Mouse (Mus musculus): ENCODE measurements at regions not wholly inside any gene's neighbourhood (a gene's known extent, or its start where the extent isn't known, plus 50 kb on each side); places are given as distances from the start of the nearest gene placed in this dataset.
A peak's percentile ranks its signal among the peaks of the same experiment; 100 is the strongest.

DNA sequence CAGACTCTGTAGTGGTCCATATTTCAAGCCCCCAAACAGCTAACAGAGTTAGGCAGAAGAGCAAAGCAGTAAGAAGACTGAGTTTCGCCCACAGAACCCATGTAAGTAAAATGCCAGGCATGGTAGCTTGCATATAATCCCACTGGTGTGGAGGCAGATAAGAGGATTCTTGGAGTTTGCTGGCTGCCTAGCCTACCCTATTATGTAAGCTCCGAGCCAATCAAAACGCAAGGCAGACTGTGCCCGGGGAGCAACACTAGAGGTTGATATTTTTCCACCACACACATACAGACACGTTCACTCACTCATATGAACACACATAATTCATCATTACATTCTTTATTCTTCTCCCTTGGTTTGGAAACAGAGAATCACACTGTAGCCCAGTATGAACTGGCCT, 280.0 kb upstream of the Arglu1 start:
- H3K36me3 ChIP-seq (replicated peaks; ENCODE audit: control insufficient read depth, insufficient read depth, low read length): no peaks in the 10 kb centered on the region
- no peak overlapping the region for H3K4me3 ChIP-seq (ENCODE audit: low read depth, low read length)
- no peak for DNase-seq (ENCODE audit: low spot score)
- H3K27ac ChIP-seq (ENCODE audit: low read depth): no peak overlapping the region
- TF ChIP-seq EP300 (IDR thresholded peaks at IDR 0.05; ENCODE audit: low read depth) (no peak), CTCF (IDR thresholded peaks at IDR 0.05; ENCODE audit: low read depth) (no peak)
- no peak overlapping the region for H3K4me2 ChIP-seq (ENCODE audit: low read depth, low read length)
- no peak overlapping the region for H3K9ac ChIP-seq (replicated peaks; ENCODE audit: low read depth, low read length)
- no peak for ATAC-seq (ENCODE audit: insufficient read depth, low read depth)
- H3K27me3 ChIP-seq (ENCODE audit: control insufficient read depth, insufficient read depth, low read length): no peaks in the 10 kb centered on the region
- peaks cover 7% of the 10 kb centered on the region for H3K4me1 ChIP-seq (ENCODE audit: control insufficient read depth, insufficient read depth)
- 77% methylated on average over 5 of the region's 5 CpGs for WGBS
- no peaks in the 10 kb centered on the region for H3K9me3 ChIP-seq (replicated peaks; ENCODE audit: control insufficient read depth, low read length)

DNA sequence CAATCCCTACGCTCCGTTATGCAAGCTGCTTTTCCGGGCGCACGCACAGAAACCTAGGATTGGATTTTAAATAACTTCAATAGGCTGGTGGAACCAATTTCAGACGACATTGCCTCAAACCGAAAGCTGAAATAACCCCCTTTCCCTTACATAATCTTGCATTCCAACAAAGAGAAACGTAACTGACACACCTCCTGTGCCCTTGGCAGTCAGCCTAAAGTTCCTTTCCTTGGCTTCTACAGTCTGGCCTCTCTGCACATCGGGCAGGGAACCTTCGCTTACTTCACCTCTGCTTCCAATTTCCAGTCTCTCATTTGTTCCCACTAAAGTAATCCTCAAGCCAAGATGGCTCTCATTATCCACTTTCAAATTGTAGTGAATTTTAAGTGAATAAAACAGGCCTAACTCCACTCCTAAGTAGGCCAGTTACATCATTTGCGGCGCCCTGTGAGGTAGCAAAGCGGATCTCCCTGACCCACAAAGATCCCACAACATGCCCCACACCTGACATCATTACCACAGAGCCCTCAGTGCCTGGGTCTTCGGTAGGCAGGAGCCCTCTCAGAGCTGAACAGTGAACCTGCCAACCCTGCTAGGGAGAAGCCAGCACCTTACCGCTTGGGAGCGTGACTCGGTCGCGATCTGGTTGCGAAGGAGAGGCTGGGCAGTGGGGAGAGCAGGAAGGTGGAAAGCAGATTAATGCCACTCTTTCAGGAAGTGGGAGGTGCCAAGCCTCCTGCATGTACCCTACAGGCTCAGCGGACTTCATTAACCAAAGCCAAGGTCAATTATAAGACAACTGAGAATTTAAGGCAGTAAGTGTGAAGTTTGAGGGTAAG, 279.0 kb upstream of the Arglu1 start:
- no peak overlapping the region for H3K27ac ChIP-seq (ENCODE audit: low read depth)
- ATAC-seq (ENCODE audit: insufficient read depth, low read depth) (no peak), DNase-seq (ENCODE audit: low spot score) (no peak)
- no peak overlapping the region for H3K4me3 ChIP-seq (ENCODE audit: low read depth, low read length)
- no peaks in the 10 kb centered on the region for H3K36me3 ChIP-seq (replicated peaks; ENCODE audit: control insufficient read depth, insufficient read depth, low read length)
- TF ChIP-seq CTCF (IDR thresholded peaks at IDR 0.05; ENCODE audit: low read depth) (no peak), EP300 (IDR thresholded peaks at IDR 0.05; ENCODE audit: low read depth) (no peak)
- no peaks in the 10 kb centered on the region for H3K9me3 ChIP-seq (replicated peaks; ENCODE audit: control insufficient read depth, low read length)
- 0 out of 2 replicates have a peak overlapping the region, but pooled peaks have one; percentile 10 for H3K4me2 ChIP-seq (ENCODE audit: low read depth, low read length)
- WGBS: 70% methylated on average over 21 of the region's 21 CpGs
- H3K4me1 ChIP-seq (ENCODE audit: control insufficient read depth, insufficient read depth): peaks cover 7% of the 10 kb centered on the region
- no peak overlapping the region for H3K9ac ChIP-seq (replicated peaks; ENCODE audit: low read depth, low read length)
- no peaks in the 10 kb centered on the region for H3K27me3 ChIP-seq (ENCODE audit: control insufficient read depth, insufficient read depth, low read length)

DNA sequence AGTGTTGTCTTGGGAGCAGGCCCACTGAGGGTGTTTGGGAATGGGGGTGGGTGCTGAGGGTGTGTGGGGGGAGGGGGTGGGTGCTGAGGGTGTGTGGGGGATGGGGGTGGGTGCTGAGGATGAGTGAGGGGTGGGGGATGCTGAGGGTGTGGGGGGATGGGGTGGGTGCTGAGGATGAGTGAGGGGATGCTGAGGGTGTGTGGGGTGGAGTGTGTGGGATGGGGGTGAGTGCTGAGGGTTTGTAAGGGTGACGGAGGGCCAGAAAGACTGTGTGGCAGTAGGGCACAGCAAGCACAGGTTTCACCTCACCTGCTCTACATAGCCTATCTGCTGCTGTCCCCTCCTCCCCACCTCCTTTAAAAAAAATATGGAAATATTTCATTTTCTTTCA, 276.3 kb upstream of the Arglu1 start:
- no peak overlapping the region for H3K4me2 ChIP-seq (ENCODE audit: low read depth, low read length)
- H3K36me3 ChIP-seq (replicated peaks; ENCODE audit: control insufficient read depth, insufficient read depth, low read length): no peaks in the 10 kb centered on the region
- H3K27ac ChIP-seq (ENCODE audit: low read depth): no peak overlapping the region
- TF ChIP-seq CTCF (IDR thresholded peaks at IDR 0.05; ENCODE audit: low read depth) (no peak), EP300 (IDR thresholded peaks at IDR 0.05; ENCODE audit: low read depth) (no peak)
- H3K9ac ChIP-seq (replicated peaks; ENCODE audit: low read depth, low read length): no peak overlapping the region
- no peaks in the 10 kb centered on the region for H3K27me3 ChIP-seq (ENCODE audit: control insufficient read depth, insufficient read depth, low read length)
- no peak for ATAC-seq (ENCODE audit: insufficient read depth, low read depth)
- DNase-seq (ENCODE audit: low spot score): no peak
- H3K4me1 ChIP-seq (ENCODE audit: control insufficient read depth, insufficient read depth): no peaks in the 10 kb centered on the region
- no peak overlapping the region for H3K4me3 ChIP-seq (ENCODE audit: low read depth, low read length)
- H3K9me3 ChIP-seq (replicated peaks; ENCODE audit: control insufficient read depth, low read length): no peaks in the 10 kb centered on the region
- 95% methylated on average over 1 of the region's 1 CpGs for WGBS

DNA sequence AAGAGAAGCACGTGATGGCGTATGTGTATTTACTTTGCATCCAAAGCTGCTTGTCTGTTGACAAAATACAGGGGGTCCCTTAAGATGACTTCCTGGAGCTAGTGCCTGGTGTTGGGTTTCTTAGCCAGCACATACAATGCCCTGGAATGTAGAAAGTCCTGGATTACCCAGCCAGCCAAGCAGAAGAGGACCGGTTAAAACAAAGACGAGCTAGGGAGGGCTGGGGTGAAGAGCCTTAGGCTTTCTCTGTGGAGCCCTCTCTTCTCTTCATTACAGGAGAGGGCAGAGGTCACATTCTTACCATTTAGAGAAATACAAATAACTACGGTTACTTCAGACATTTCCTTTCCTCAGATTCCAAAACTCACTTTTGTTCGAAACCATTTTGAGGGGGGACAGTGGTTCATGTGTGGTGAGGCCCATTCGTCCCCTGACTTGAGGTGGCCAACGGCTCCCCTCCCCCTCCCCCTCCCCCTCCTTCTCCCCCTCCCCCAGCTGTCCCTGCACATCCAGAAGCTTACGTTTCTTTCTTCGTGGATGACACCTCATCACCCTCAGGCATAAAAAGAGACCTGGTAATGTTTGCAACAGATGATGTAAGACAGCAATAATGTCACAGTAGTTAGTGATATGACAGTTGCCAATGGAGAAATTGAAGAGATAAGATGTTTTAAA, 275.8 kb upstream of the Arglu1 start:
- Histone ChIP-seq H3K36me3 (replicated peaks; ENCODE audit: control insufficient read depth, insufficient read depth, low read length) (no peaks in the 10 kb centered on the region), H3K4me2 (ENCODE audit: low read depth, low read length) (no peak overlapping the region), H3K9me3 (replicated peaks; ENCODE audit: control insufficient read depth, low read length) (no peaks in the 10 kb centered on the region), H3K4me3 (ENCODE audit: low read depth, low read length) (no peak overlapping the region), H3K4me1 (ENCODE audit: control insufficient read depth, insufficient read depth) (no peaks in the 10 kb centered on the region), H3K27me3 (ENCODE audit: control insufficient read depth, insufficient read depth, low read length) (no peaks in the 10 kb centered on the region), H3K27ac (ENCODE audit: low read depth) (no peak overlapping the region), H3K9ac (replicated peaks; ENCODE audit: low read depth, low read length) (no peak overlapping the region)
- no peak for TF ChIP-seq CTCF (IDR thresholded peaks at IDR 0.05; ENCODE audit: low read depth)
- no peak for TF ChIP-seq EP300 (IDR thresholded peaks at IDR 0.05; ENCODE audit: low read depth)
- whole genome bisulfite sequencing: 44% methylated on average over 10 of the region's 10 CpGs
- DNase-seq (ENCODE audit: low spot score) (no peak), ATAC-seq (ENCODE audit: insufficient read depth, low read depth) (no peak)

DNA sequence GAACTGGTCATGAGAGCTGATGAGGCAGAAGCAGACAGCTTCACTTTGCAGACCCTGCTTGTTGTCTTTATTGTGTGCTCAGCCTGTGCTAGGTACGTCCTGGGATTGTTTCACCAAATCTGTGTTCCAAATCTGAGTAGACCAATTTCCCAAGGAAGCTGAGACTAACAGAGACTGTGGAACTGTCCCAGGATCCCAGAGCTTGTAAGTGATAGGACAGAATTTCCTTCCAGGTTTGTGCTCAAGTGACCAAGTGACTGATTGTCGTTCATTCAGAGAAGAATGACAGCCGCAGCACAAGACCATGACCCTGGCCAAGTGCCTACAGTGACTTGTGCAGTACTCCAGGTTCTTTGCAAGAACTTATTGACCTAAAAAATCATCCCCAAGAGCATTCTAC, 269.9 kb upstream of the Arglu1 start:
- DNase-seq (ENCODE audit: low spot score) (no peak), ATAC-seq (ENCODE audit: insufficient read depth, low read depth) (no peak)
- no peaks in the 10 kb centered on the region for H3K4me1 ChIP-seq (ENCODE audit: control insufficient read depth, insufficient read depth)
- no peaks in the 10 kb centered on the region for H3K27me3 ChIP-seq (ENCODE audit: control insufficient read depth, insufficient read depth, low read length)
- H3K4me3 ChIP-seq (ENCODE audit: low read depth, low read length): no peak overlapping the region
- H3K36me3 ChIP-seq (replicated peaks; ENCODE audit: control insufficient read depth, insufficient read depth, low read length): no peaks in the 10 kb centered on the region
- no peak overlapping the region for H3K4me2 ChIP-seq (ENCODE audit: low read depth, low read length)
- H3K9ac ChIP-seq (replicated peaks; ENCODE audit: low read depth, low read length): no peak overlapping the region
- no peaks in the 10 kb centered on the region for H3K9me3 ChIP-seq (replicated peaks; ENCODE audit: control insufficient read depth, low read length)
- 69% methylated on average over 3 of the region's 3 CpGs for WGBS
- H3K27ac ChIP-seq (ENCODE audit: low read depth): no peak overlapping the region
- TF ChIP-seq EP300 (IDR thresholded peaks at IDR 0.05; ENCODE audit: low read depth) (no peak), CTCF (IDR thresholded peaks at IDR 0.05; ENCODE audit: low read depth) (no peak)
